Mouse (Mus musculus): ENCODE measurements around the gene Zfp709.
"Not testable (repeated sequence)": the region's sequence is repeated elsewhere in the genome, so short reads cannot be mapped to it uniquely, and the experiment has no call there.

DNA sequence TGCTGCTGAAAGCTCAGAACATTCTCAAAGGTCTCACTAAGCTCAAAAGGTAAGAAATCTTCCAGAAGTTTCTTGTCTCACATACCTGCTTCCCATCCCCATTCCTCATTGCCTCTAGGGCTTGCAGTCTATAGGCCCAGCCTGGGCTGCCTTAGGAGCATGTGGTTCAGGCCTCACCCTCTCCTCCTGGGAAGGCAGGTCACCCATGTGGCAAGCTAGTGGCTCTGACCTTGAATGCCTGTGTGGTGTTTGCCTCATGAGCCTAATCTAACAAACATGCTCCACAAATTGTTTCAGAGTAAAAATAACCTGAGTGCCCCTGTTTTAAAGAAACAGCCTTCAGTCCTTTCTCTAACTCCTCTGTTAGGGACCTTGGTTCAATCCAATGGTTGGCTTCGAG, 20.3 kb upstream of the Zfp709 start:
- TF ChIP-seq CTCF, EP300 (IDR thresholded peaks at IDR 0.05; ENCODE audit: low read depth): not testable (repeated sequence)

Measured in heart, postnatal 0 days (tissue).